Mouse (Mus musculus): ENCODE data around the gene Gm4969.

GRCm38 (mm10) chr7:19149626-19150025, 31.5 kb upstream of the Gm4969 start, which contains the start of gene Snrpd2:
- no peak for TF ChIP-seq EP300 (IDR thresholded peaks at IDR 0.05; ENCODE audit: low read depth)
- no peak for TF ChIP-seq CTCF (IDR thresholded peaks at IDR 0.05; ENCODE audit: low read depth)
